Mouse (Mus musculus) stomach, postnatal 0 days (tissue): ENCODE results near the gene Tagln2. TPM values are rescaled to one million over a fixed set of nuclear protein-coding genes. Genes with fewer than 3 reads are reported as not detected.

ENCODE experiments used
- ATAC-seq: fragments of 200-750 bp; cut with Nextera tagmentation; 2 replicates; pipeline ENCODE4 v1.8.0; 2017; ENCODE audit not compliant: low FRiP score, low TSS enrichment
- DNase-seq: peaks from one replicate; pipeline ENCODE4 v3.0.0-alpha.2; 2016; ENCODE audit warnings: low spot score
- H3K27ac ChIP-seq: fragments of 300-500 bp; sonication (generic); replicated peaks from 2 replicates; pipeline ENCODE4 v1.5.1; 2014; ENCODE audit warnings: mild to moderate bottlenecking, control low read depth
- H3K27me3 ChIP-seq: fragments of 300-500 bp; sonication (generic); 2 replicates; pipeline ENCODE4 v1.6.1; 2014; ENCODE audit warnings: low read length; ENCODE audit not compliant: control insufficient read depth, insufficient read depth
- H3K36me3 ChIP-seq: fragments of 300-500 bp; sonication (generic); 2 replicates; pipeline ENCODE4 v1.6.1; 2014; ENCODE audit warnings: low read length, mixed read lengths; ENCODE audit not compliant: control insufficient read depth, insufficient read depth
- H3K4me1 ChIP-seq: fragments of 300-500 bp; sonication (generic); replicated peaks from 2 replicates; pipeline ENCODE4 v1.6.1; 2014; ENCODE audit warnings: antibody characterized with exemption; ENCODE audit not compliant: control insufficient read depth, insufficient read depth
- H3K4me2 ChIP-seq: fragments of 300-500 bp; sonication (generic); replicated peaks from 2 replicates; pipeline ENCODE4 v1.6.1; 2014; ENCODE audit warnings: low read depth, mild to moderate bottlenecking, control low read depth, moderate library complexity
- H3K4me3 ChIP-seq: fragments of 300-500 bp; sonication (generic); 2 replicates; pipeline ENCODE4 v1.5.1; 2014; ENCODE audit warnings: low read depth, low read length, control low read depth
- H3K9ac ChIP-seq: fragments of 300-500 bp; sonication (generic); 2 replicates; pipeline ENCODE4 v1.6.1; 2014; ENCODE audit warnings: mild to moderate bottlenecking, low read length, control low read depth, mixed read lengths
- H3K9me3 ChIP-seq: fragments of 300-500 bp; sonication (generic); 2 replicates; pipeline ENCODE4 v1.6.1; 2016; ENCODE audit warnings: low read length; ENCODE audit not compliant: control insufficient read depth
- CTCF ChIP-seq: IDR thresholded peaks from 2 replicates; pipeline ENCODE4 v1.5.1; 2016; ENCODE audit warnings: antibody characterized with exemption, low read depth, mild to moderate bottlenecking, moderate library complexity
- EP300 ChIP-seq: optimal IDR thresholded peaks from 2 replicates; pipeline ENCODE3; 2016; ENCODE audit warnings: antibody characterized with exemption
- WGBS: fragments of 180-500 bp; shearing (Covaris S2); extraction: QIAGEN DNeasy Blood & Tissue Kit; methylation state at CpG from one replicate; pipeline ENCODE4 v1.1.7; 2014; 5-methylcytosine and 5-hydroxymethylcytosine counted together
- polyA plus RNA-seq: library from polyadenylated mRNA; unstranded; fragments of >200 nt; fragmentation: Nextera tagmentation; extraction: Ambion mirVana; gene quantifications from 2 replicates; pipeline ENCODE4 v1.2.1, GENCODE M21; 2015

Gene Tagln2
- polyA plus RNA-seq, 1 experiment from 2014 or later = 564 TPM

DNA sequence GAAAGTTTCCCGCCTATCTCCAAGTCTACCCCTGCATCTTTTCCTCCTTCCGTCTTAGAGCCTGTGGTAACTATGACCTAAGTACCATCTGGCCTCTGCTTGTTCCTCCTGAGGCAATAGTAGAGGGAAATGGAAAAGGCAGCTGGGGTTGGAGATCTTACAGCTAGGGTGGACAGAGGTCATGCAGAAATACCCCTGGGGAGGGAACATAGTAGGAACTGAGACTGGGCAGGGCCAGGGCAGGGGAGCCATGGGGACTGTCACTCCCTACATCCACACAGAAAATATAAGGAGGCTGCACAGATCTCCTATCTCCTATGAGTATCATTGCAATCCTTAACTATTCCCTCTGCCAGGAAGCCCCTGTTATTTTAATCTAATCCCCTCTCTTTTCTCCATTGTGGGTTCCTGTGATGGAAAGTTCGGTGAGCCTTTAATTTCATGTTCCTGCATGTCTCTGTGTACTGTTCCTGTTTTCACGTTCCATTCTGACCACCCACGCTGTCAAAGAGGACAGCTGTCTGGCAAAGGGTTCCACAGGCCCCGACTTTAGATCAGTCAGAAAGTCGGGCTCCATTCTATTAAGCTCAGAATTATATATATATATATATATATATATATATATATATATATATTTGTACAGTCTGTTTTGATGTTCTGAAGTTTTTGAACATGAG is 43.7 kb upstream of the Tagln2 start:
- Histone ChIP-seq H3K9ac (no peak overlapping the region), H3K27ac (peak overlapping the region; percentile 49), H3K4me3 (no peak overlapping the region), H3K4me2 (no peak overlapping the region), H3K27me3 (no peaks in the 10 kb centered on the region), H3K36me3 (no peaks in the 10 kb centered on the region), H3K4me1 (no peaks in the 10 kb centered on the region), H3K9me3 (no peaks in the 10 kb centered on the region)
- TF ChIP-seq CTCF = no peak
- no peak for TF ChIP-seq EP300
- WGBS = 50% methylated on average over 7 of the region's 7 CpGs
- no peak for ATAC-seq
- no peak for DNase-seq

DNA sequence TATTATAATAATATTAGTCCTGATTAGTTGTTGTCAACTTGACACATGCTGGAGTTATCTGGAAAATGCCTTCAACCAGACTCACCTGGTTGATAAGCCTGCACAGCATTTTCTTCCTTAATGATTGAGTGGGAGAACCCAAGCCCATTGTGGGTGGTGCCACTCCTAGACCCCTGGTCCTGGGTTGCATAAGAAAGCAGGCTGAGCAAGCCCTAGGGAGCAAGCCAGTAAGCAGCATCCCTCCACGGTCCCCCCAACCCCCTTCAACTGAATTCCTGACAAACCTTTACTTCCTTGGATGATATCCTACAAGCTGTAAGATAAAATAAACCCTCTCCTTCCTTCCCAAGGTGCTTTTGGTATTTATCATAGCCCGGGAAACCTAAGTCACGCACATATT is 42.7 kb upstream of the Tagln2 start:
- Histone ChIP-seq H3K9me3 (no peaks in the 10 kb centered on the region), H3K36me3 (no peaks in the 10 kb centered on the region), H3K27me3 (no peaks in the 10 kb centered on the region), H3K9ac (no peak overlapping the region), H3K4me2 (no peak overlapping the region), H3K4me3 (no peak overlapping the region), H3K27ac (no peak overlapping the region), H3K4me1 (no peaks in the 10 kb centered on the region)
- 76% methylated on average over 3 of the region's 3 CpGs for WGBS
- DNase-seq = no peak
- no peak for TF ChIP-seq CTCF
- no peak for ATAC-seq

DNA sequence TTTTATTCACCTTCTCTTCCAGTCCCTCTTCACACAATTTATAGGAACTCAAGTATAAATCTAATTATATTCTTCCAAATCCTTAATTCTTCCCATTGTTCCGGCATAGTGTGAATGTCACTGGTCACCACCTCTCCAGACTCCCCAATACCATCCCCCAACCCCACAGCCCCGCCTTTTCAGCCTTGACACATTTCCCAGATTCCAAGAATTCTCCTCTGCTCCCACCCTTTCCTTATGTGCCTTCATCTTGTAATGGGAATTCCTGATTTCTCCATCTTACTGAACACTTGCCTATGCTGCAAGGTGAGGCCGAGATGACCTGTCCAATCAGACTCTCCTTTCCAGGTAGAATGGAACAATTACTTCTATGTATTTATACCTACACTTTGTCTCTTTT is 41.8 kb upstream of the Tagln2 start:
- no peak overlapping the region for H3K9ac ChIP-seq
- TF ChIP-seq CTCF = no peak
- TF ChIP-seq EP300 = no peak
- no peaks in the 10 kb centered on the region for H3K9me3 ChIP-seq
- no peak overlapping the region for H3K4me3 ChIP-seq
- H3K4me1 ChIP-seq = no peaks in the 10 kb centered on the region
- WGBS = 82% methylated on average over 3 of the region's 3 CpGs
- DNase-seq (no peak), ATAC-seq (no peak)
- no peak overlapping the region for H3K27ac ChIP-seq
- no peak overlapping the region for H3K4me2 ChIP-seq
- H3K36me3 ChIP-seq = no peaks in the 10 kb centered on the region
- no peaks in the 10 kb centered on the region for H3K27me3 ChIP-seq

DNA sequence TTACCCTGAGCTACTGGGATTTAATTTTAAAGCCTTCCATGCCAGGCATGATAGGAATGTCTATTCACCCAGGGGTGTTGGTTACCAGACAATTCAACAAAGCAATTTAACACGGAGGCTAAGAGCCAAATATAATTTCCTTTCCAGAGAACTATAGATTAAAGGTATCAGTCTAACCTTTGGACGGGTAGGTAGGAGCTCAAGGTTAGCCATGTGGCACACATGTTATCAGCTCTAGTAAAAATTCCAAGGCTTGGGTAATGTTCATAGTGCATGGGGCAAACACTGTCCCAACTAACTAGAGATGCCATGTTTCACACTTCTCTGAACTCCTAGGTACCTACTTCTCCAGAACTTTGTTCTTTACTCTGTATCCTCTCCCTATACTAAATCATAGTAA is 38.2 kb upstream of the Tagln2 start:
- Histone ChIP-seq H3K4me3 (no peak overlapping the region), H3K4me1 (no peaks in the 10 kb centered on the region; the same call in 1 of the 2 replicates), H3K36me3 (no peaks in the 10 kb centered on the region), H3K27me3 (no peaks in the 10 kb centered on the region), H3K9ac (no peak overlapping the region), H3K27ac (peak overlapping the region; percentile 79), H3K4me2 (no peak overlapping the region), H3K9me3 (no peaks in the 10 kb centered on the region)
- WGBS = 43% methylated on average over 2 of the region's 2 CpGs
- ATAC-seq = peak; percentile 43; the same call in 1 of the 2 replicates
- TF ChIP-seq CTCF (no peak), EP300 (no peak)
- DNase-seq = no peak

DNA sequence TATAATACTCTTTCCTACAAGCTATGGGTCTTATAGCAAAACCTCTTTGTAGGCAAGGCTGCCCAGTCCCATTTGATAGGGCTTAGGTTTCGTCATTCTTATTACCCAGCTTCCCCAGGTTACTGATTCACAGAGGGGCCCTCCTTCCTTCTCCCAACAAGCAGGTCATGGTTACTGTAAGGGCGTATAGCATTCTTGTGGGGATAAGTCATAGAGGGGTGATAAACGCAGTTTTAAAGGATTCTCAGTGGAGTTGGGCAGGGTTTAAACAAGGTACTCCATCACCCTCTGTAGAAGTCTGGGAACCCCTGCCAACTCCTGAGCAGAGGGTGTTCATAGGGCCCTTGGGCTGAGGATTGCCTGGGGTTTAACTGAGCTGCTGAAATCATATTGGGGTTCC is 37.3 kb upstream of the Tagln2 start:
- Histone ChIP-seq H3K4me1 (no peaks in the 10 kb centered on the region; the same call in 1 of the 2 replicates), H3K9me3 (no peaks in the 10 kb centered on the region), H3K27ac (peak overlapping the region; percentile 79; the same call in 1 of the 2 replicates), H3K36me3 (no peaks in the 10 kb centered on the region), H3K27me3 (no peaks in the 10 kb centered on the region), H3K4me3 (no peak overlapping the region), H3K4me2 (no peak overlapping the region), H3K9ac (no peak overlapping the region)
- peak; percentile 68 for DNase-seq
- 52% methylated on average over 3 of the region's 3 CpGs for WGBS
- ATAC-seq = peak; percentile 95
- TF ChIP-seq EP300 = no peak
- TF ChIP-seq CTCF = no peak
